Mouse (Mus musculus) E14TG2a.4 (cell line): ENCODE measurements around the gene Nr4a3.

Experiments
- CTCF ChIP-seq: conservative IDR thresholded peaks from 2 replicates; pipeline ENCODE4 v1.5.1; 2014; ENCODE audit warnings: low read length
- POU5F1 ChIP-seq: IDR thresholded peaks from 2 replicates; pipeline ENCODE4 v1.6.1; 2014; ENCODE audit warnings: low read length, borderline replicate concordance

DNA sequence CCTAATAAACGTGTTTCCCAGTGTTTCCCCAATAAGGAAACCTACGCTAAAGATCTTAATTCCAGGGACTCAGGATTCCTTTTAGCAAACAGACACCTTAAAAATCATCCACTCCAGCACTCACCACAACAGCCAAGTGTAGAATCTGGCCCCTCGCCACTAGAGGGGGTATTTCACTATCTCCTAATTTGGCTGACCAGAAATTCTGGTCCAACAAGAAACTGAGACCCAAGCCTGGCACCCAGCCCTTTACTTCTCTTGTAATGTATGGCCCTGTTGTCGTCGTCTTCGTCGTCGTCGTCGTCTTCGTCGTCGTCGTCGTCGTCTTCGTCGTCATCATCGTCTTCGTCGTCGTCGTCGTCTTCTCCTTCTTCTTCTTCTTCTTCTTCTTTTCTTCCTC, 15.3 kb upstream of the Nr4a3 start:
- TF ChIP-seq CTCF (peak; percentile 59), POU5F1 (no peak)
